Mouse (Mus musculus) left cerebral cortex, postnatal 36 days (tissue): ENCODE data around the gene Gm13030. TPM values are rescaled to one million over a fixed set of nuclear protein-coding genes. Genes with fewer than 3 reads are reported as not detected.
"Not testable (repeated sequence)": the region's sequence is repeated elsewhere in the genome, so short reads cannot be mapped to it uniquely, and the experiment has no call there.

Experiments used
- DNase-seq, 2 experiments: peaks; one replicate each; pipeline ENCODE4 v3.0.0; 2021 to 2022; ENCODE audit warnings: low spot score in 2 of 2, mixed read lengths in 1 of 2
- intact Hi-C: fragments of 180-260 bp; cut with DNase I; formaldehyde crosslinking; loops from one replicate; pipeline ENCODE4 v1.15.1; 2025
- total RNA-seq, 2 experiments: library from RNA; stranded (reverse); gene quantifications; 2 replicates each; pipeline ENCODE4 v1.2.3; 2021

Gm13030 gene
- not detected for total RNA-seq

DNA sequence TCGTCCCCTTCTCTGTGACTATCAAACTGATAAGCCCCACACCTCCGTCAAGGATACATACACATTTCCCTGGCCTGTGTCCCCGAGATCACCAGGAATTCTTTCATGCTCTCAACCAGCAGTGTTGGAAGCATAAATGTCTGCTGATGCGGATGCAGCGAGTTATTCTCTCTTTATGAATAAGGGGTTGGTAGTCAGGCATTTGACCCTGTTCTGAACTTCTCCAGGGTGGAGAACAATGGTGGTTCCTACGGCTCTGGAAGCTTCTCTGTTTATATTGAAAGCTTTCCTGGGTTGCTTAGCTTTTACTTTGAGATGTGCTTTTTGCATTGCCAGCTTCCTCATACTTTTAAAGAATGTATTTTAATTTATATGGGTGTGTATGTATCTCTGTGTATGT lies at the start of gene Gm13030:
Gene Gm13030 (minus strand): TSS at position 101 of the 400 bp plus-strand sequence.
- intact Hi-C loops = no loop called here
- DNase-seq = no peak

DNA sequence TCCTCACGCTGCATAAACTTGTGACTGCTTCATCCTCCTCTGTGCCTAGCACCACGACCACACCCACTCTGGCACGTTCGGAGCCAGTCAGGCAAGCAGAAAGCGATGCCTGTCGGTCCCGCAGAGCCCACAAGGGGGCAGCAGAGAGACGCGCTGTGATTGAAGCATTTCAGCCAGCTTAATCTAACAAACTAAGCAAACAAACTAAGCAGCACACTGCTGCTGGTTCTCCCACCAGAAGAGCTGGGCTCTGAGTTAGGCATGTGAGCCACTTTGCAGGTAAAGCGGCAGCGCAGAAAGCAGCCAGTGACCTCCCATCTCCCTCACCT lies 48.3 kb upstream of the Gm13030 start:
- intact Hi-C loops = loop anchor here (2.0 to 5.0 kb wide), 2 partner anchors 80 to 157 kb away; no protein-coding TSS in a partner anchor
- peak; percentile 95 to 97 for DNase-seq

DNA sequence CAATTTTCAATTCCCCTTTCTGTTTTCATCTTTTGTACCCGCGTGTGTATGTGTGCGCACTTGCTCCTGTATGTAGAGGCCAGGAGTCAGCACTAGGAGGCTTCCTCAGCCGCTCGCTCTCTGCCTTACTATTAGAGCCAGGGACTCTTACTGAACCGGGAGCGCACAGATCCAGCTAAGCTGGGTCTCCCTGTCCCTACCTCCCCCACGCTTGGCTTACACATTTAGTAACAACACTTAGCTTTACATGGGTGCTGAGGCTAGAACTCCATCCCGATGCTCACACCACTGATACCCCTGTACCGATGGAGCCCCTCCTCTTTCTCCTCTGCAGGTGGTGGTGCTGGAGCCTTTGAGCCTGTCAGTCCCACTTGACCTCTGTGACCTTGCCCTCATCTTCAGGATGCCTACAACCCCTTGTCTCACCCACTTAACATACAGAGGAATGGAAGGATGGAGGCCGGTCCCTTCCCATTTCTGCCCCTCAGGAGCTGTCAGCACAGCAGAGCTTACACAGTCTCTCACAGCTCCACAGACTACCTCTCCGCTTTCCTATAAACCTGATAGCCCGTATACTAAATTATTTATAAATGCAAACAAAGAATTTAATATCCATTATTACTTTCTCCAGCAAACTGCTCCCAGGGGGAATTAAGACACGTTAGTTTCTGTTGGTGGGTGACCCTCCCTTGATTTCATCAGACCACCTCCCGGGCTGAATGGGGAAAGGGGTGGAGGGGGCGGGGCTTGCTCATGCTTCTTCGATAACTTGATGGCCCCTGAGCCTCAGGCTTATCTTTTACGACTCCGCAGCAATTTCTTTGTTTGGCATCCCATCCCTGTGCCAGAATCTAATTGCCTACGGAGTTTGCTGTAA lies 47.7 kb upstream of the Gm13030 start:
- intact Hi-C loops = loop anchor here (2.0 to 5.0 kb wide), 2 partner anchors 81 to 157 kb away; no protein-coding TSS in a partner anchor
- no peak for DNase-seq

DNA sequence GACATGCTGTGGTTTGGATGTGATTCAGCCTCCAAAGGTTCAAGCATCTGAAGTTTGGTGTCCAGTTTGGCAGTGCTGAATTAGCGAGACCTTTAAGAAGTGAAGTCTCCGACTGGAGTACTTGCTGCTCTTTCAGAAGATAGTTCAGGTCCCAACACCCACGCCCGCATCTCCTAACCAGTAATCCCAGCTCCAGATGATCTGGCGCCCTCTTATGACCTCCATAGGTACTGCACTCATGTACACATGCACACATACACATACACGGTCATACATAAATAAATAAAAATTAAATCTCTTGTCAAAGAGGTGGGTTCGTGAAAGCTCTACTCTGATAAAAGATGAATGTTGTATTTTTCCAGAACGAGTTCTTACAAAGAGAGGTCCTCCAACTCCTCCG lies 43.5 kb upstream of the Gm13030 start:
- intact Hi-C loops = no loop called here
- no peak for DNase-seq

GRCm38 (mm10) chr4:138913797-138914196 lies 40.0 kb upstream of the Gm13030 start, which contains the start of gene Otud3:
Gene Otud3, minus strand, starts transcription at chr4:138913945.
- peak; percentile 90 to 92 for DNase-seq
- intact Hi-C loops = no loop called here

- DNase-seq = no peak
- intact Hi-C loops = no loop called here
These were observed 39.5 kb upstream of the Gm13030 start for GRCm38 (mm10) chr4:138913141-138913787.

DNA sequence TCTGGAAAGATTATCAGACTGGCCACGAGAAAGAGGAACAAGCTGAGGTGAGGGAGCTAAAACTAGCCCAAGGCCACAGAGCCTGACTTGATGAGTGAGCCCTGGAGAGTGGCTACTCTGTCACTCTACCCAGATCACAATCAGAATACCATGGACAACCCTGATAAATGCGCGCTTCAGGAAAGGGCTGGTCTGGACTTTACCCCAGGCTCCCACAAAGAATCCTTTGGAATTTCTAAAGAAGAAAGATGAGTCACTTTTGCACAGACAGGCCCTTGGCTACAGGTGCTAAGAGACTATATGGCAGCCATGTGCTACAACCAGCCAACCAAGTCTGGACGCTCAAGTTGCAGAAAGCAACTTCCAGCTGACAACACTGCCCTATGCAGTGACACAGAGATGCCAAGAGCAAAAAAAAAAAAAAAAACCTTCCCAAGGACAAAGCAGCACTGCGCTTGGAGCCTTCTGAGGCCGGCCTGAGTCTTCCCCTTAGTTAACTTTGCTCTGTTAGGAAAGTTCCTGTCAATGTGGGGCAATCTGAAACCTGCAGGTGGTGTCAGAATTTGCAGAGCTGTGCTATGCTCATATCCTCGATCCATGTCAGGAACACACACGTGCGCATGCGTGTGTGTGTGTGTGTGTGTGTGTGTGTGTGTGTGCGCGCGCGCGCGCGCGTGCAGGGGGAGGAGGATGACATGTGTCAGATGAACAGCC lies 32.0 kb upstream of the Gm13030 start:
- DNase-seq = no peak
- intact Hi-C loops = no loop called here

DNA sequence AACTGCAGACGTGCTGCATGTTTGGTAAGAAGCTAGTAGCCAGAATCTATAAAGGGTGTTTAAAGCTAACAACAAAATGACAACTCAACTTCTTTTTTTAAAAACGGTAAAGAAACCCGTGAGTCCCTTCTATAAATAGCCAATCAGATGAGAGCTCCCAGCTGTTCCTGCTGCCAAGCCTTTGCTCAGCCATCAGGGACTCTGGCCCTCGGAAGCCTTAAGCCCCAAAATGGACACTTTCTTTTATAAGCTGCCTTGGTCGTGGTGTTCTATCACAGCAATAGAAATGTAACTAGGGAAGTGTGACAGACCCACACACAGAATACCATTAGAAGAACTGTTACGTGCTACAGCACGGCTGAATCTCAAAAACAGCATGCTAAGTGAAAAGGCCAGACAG lies 25.6 kb upstream of the Gm13030 start:
- peak in 1 of 2 experiments; percentile 44 for DNase-seq

GRCm38 (mm10) chr4:138893789-138894188 lies 20.0 kb upstream of the Gm13030 start:
- DNase-seq = not testable (repeated sequence)

More for the DNA sequence above, 25.6 kb upstream of the Gm13030 start:
- intact Hi-C loops = no loop called here

DNA sequence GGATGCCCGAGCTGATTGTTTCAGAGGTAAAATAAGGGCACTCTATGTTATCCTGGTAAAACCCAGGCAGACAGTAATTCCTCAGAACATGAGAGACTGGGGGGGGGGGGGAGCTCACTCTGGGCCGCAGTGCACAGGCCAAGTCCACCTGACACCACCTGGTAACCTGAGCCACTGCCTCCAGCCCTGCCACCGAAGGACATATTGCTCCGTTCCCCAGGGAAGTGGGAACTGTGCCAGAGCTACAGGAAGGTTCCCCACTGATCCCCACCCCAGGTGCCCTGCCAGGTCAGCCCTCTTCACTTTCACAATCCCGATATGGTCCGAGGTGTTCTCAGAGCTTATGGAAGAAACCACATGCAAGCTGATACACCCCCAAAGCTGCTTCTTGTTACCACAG lies 18.9 kb upstream of the Gm13030 start:
- intact Hi-C loops = no loop called here

More at GRCm38 (mm10) chr4:138893789-138894188, 20.0 kb upstream of the Gm13030 start:
- intact Hi-C loops = not testable (repeated sequence)

GRCm38 (mm10) chr4:138889635-138890034 lies 15.9 kb upstream of the Gm13030 start:
- intact Hi-C loops = no loop called here
- DNase-seq = no peak

More for the DNA sequence above, 18.9 kb upstream of the Gm13030 start:
- DNase-seq = no peak

- intact Hi-C loops = no loop called here
These were observed 15.4 kb upstream of the Gm13030 start for GRCm38 (mm10) chr4:138889165-138889564.

DNA sequence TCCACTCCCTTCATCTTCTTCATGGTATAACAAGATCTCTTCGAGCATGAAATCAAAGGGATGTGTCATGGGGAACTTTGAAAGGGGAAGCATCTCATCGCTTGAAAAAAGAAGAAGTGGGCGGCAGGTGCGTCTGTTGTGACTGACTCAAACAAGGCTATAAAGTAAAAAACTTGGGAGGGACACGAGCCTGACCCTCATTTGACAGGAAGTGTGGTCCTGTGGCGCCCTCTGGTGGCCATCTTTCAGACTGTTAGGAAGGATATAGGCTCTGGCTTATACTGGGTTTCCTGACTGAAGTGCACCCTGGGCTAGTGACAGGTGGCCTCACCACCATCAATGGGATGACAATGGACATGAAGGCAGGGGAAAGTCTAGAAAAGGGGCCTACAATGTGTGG lies 10.5 kb upstream of the Gm13030 start:
- peak; percentile 80 to 86 for DNase-seq
- intact Hi-C loops = loop anchor here (2.0 kb wide), 1 partner anchor 17 kb away; no protein-coding TSS in a partner anchor

More at GRCm38 (mm10) chr4:138889165-138889564, 15.4 kb upstream of the Gm13030 start:
- no peak for DNase-seq

DNA sequence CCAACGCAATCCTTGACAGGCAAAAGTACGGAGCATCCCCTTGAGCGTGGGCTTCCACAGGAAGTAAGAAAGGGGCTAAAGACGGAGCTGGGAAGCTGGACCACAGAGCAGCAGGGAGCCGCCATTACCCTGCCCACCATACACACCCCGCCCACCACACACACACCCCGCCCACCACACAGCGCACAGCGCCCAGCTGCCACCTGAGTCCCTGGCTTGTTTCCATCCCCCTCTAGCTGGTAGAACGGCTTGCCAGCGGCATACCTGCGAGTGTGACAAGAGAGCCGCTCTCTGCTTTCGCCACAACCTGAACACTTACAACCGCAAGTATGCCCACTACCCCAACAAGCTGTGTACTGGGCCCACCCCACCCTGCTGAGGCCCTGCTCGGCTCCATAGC lies 8.4 kb upstream of the Gm13030 start:
- intact Hi-C loops = no loop called here
- peak; percentile 57 to 60 for DNase-seq

DNA sequence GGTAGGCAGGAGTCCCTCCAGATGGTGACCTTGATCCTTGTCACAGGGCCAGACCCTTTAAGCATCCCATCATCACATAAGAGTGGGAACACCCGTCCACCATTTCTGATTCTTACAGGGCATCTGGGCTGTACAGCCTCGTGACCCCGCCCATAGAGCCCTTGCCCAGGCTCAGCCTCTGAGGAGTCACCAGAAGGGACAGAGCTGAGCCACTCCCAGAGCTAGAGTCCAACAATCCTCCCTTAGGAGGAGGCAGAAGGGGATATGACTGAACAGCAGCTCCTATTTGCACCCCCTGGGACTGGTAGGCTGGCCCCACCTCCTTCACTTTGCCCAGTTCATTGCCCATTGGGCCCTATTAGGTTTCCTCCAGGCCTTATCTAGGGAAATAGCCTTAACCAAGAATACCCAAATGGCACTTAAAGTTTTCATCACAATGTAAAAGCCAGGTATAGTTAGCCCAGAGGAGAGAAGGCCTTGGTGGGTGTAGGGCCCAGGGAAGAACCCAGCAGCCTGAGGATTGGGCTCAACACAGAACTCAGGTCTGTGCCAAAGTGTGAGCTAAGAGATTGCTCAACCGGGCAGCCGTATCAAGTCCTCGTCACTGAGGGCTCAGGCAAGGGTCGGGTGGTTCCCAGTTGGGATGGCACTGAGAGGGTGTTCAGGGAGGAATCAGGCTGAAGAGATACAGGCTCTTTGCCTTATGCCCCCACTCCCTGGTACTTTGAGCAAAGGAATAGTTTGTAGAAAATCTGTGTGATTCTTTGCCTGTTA lies 7.2 kb upstream of the Gm13030 start:
- peak in 1 of 2 experiments; percentile 3 for DNase-seq
- intact Hi-C loops = no loop called here

DNA sequence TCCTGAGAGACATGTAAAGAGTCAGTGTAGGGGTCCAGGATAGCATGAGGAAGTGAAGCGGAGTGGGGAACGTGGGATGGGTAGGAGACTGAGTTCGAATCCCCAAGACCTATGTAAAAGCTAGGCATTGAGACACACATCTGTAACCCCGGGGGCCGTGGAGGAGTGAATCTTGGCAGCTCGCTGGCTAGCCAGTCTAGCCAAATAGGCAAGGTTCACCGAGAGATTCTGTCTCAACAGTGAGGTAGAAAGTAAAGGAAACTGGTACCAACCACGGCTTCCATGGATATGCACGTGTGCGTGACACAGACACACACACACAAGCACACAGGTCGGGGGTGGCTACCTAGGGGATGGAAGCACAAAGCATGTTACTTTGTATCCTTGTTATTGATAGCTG lies 6.0 kb upstream of the Gm13030 start:
- intact Hi-C loops = no loop called here
- no peak for DNase-seq

- intact Hi-C loops = no loop called here
- no peak for DNase-seq
These were observed 5.0 kb upstream of the Gm13030 start for GRCm38 (mm10) chr4:138878783-138879182.

GRCm38 (mm10) chr4:138877731-138878130 lies 4.0 kb upstream of the Gm13030 start, which contains the start of gene Pla2g2e:
Gene Pla2g2e, plus strand, starts transcription at chr4:138877942.
- intact Hi-C loops = no loop called here
- DNase-seq = no peak

GRCm38 (mm10) chr4:138875986-138876385 lies 2.2 kb upstream of the Gm13030 start:
- intact Hi-C loops = no loop called here
- no peak for DNase-seq
